Comparison of ENCODE assay signal across 9 mouse cellular contexts in the genomic region with DNA sequence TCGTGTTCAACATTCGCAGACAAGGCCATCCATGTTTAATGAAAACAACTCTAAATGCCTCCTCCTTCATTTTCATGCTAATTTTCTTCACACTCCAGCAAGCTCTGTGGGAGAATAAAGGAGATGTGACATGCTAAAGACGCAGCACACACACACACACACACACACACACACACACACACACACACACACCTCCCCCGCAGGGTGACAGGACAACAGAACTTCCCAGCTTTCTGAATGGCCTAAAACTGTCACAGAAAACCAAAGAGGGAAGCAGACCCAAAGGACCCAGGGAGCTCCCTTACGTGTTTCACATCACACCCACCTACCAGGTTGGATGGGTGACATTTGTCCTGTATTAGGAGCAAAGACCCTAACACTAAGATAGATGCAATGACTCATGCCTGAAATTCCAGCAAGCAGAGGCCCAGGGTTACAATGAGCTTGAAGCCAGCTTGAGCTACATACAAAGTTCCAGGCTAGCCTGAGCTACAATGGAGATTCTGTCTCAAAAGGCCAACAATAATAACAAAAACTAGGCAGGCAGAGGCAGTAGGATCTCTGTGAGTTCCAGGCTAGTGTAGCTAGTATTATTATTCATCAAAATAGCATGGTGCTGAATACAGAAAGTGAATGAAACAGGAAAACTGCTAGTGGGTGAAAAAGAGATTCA. TPM values are rescaled to one million over a fixed set of nuclear protein-coding genes. Genes with fewer than 3 reads are reported as not detected.
DNase-seq lines count a peak whose midpoint lies in the region; ATAC-seq and TF ChIP-seq lines count a peak whose summit lies in the region.
"Had no signal": no experiment of that assay in that cellular context is flagged by ENCODE, and none has a peak within 500 bp of the region (broad histone marks: within the 10 kb centered on the region; RNA-seq: fewer than 3 reads in every experiment).

No protein-coding gene starts in this region.

- H3K9ac ChIP-seq in forebrain, postnatal 0 days = no peak overlapping the region
- no peak overlapping the region for H3K9ac ChIP-seq in hindbrain, embryonic 11.5 days (ENCODE audit: low read depth, low read length)
- no peak overlapping the region for H3K9ac ChIP-seq in neural tube, embryonic 15.5 days (replicated peaks)
- H3K9ac ChIP-seq: limb, embryonic 12.5 days had no signal

- no peak for ATAC-seq in forebrain, postnatal 0 days
- no peak for ATAC-seq in megakaryocyte, adult 5-6 weeks (ENCODE audit: poor library complexity, severe bottlenecking)
- ATAC-seq in hindbrain, embryonic 11.5 days (ENCODE audit: low FRiP score) = peak; percentile 59
- ATAC-seq in neural tube, embryonic 15.5 days (ENCODE audit: low FRiP score) = no peak

- peaks cover 24% of the 10 kb centered on the region for H3K27me3 ChIP-seq in forebrain, embryonic 10.5 days (ENCODE audit: poor library complexity, severe bottlenecking)
- no peaks in the 10 kb centered on the region for H3K27me3 ChIP-seq in forebrain, postnatal 0 days (ENCODE audit: insufficient read depth, low read length)
- peaks cover 2% of the 10 kb centered on the region for H3K27me3 ChIP-seq in megakaryocyte, embryonic 14.5 days (replicated peaks)
- no peaks in the 10 kb centered on the region for H3K27me3 ChIP-seq in hindbrain, embryonic 11.5 days (ENCODE audit: control insufficient read depth, insufficient read depth, low read length)
- H3K27me3 ChIP-seq in neural tube, embryonic 15.5 days (replicated peaks) = no peaks in the 10 kb centered on the region
- H3K27me3 ChIP-seq: limb, embryonic 12.5 days had no signal

- no peaks in the 10 kb centered on the region for H3K36me3 ChIP-seq in forebrain, embryonic 10.5 days (replicated peaks)
- no peaks in the 10 kb centered on the region for H3K36me3 ChIP-seq in forebrain, postnatal 0 days (ENCODE audit: insufficient read depth)
- H3K36me3 ChIP-seq in megakaryocyte, embryonic 14.5 days (replicated peaks; ENCODE audit: low read length) = no peaks in the 10 kb centered on the region
- no peaks in the 10 kb centered on the region; the same call in 1 of the 2 replicates for H3K36me3 ChIP-seq in hindbrain, embryonic 11.5 days (ENCODE audit: control insufficient read depth, insufficient read depth, low read length)
- H3K36me3 ChIP-seq in neural tube, embryonic 15.5 days = no peaks in the 10 kb centered on the region
- H3K36me3 ChIP-seq: limb, embryonic 12.5 days had no signal

- no peak overlapping the region for H3K4me3 ChIP-seq in forebrain, embryonic 10.5 days
- no peak overlapping the region for H3K4me3 ChIP-seq in forebrain, postnatal 0 days (ENCODE audit: low read depth, low read length)
- peak overlapping the region; percentile 88 for H3K4me3 ChIP-seq in megakaryocyte, embryonic 14.5 days (replicated peaks)
- H3K4me3 ChIP-seq in hindbrain, embryonic 11.5 days (ENCODE audit: low read depth, low read length) = no peak overlapping the region
- no peak overlapping the region for H3K4me3 ChIP-seq in neural tube, embryonic 15.5 days (replicated peaks)
- H3K4me3 ChIP-seq: limb, embryonic 12.5 days had no signal

- no peaks in the 10 kb centered on the region for H3K9me3 ChIP-seq in forebrain, embryonic 10.5 days
- H3K9me3 ChIP-seq in forebrain, postnatal 0 days (ENCODE audit: low read length) = no peaks in the 10 kb centered on the region
- no peaks in the 10 kb centered on the region for H3K9me3 ChIP-seq in megakaryocyte, embryonic 14.5 days
- no peaks in the 10 kb centered on the region for H3K9me3 ChIP-seq in hindbrain, embryonic 11.5 days (ENCODE audit: control insufficient read depth, low read length)
- H3K9me3 ChIP-seq in neural tube, embryonic 15.5 days (replicated peaks) = no peaks in the 10 kb centered on the region
- H3K9me3 ChIP-seq: limb, embryonic 12.5 days had no signal

- TF ChIP-seq CTCF in forebrain, postnatal 0 days (IDR thresholded peaks at IDR 0.05; ENCODE audit: low read depth) = no peak

- 53% methylated on average over 5 of the region's 5 CpGs for WGBS in forebrain, embryonic 10.5 days
- WGBS in forebrain, postnatal 0 days = 23% methylated on average over 5 of the region's 5 CpGs
- 31% methylated on average over 5 of the region's 5 CpGs for WGBS in hindbrain, embryonic 11.5 days
- WGBS in neural tube, embryonic 15.5 days = 24% methylated on average over 5 of the region's 5 CpGs

- 0 out of 2 replicates have a peak overlapping the region, but pooled peaks have one; percentile 1 for H3K27ac ChIP-seq in forebrain, embryonic 10.5 days
- no peak overlapping the region for H3K27ac ChIP-seq in forebrain, postnatal 0 days (ENCODE audit: low read depth, low read length)
- peak overlapping the region; percentile 58 for H3K27ac ChIP-seq in hindbrain, embryonic 11.5 days (ENCODE audit: low read depth, low read length)
- 0 out of 2 replicates have a peak overlapping the region, but pooled peaks have one; percentile 2 for H3K27ac ChIP-seq in neural tube, embryonic 15.5 days (replicated peaks)
- H3K27ac ChIP-seq: limb, embryonic 12.5 days had no signal

- no peak overlapping the region for H3K4me2 ChIP-seq in forebrain, postnatal 0 days (ENCODE audit: low read depth)
- H3K4me2 ChIP-seq in hindbrain, embryonic 11.5 days (replicated peaks; ENCODE audit: low read depth, low read length) = no peak overlapping the region
- no peak overlapping the region; the same call in 1 of the 2 replicates for H3K4me2 ChIP-seq in neural tube, embryonic 15.5 days
- H3K4me2 ChIP-seq: limb, embryonic 12.5 days had no signal

- H3K4me1 ChIP-seq in forebrain, embryonic 10.5 days = peaks cover 73% of the 10 kb centered on the region
- H3K4me1 ChIP-seq in forebrain, postnatal 0 days (ENCODE audit: insufficient read depth) = peaks cover 9% of the 10 kb centered on the region; the same call in 1 of the 2 replicates
- peaks cover 80% of the 10 kb centered on the region for H3K4me1 ChIP-seq in megakaryocyte, embryonic 14.5 days
- H3K4me1 ChIP-seq in hindbrain, embryonic 11.5 days (replicated peaks; ENCODE audit: control insufficient read depth, insufficient read depth, low read length) = peaks cover 33% of the 10 kb centered on the region
- H3K4me1 ChIP-seq in neural tube, embryonic 15.5 days = peaks cover 83% of the 10 kb centered on the region

- no peak for DNase-seq in forebrain, embryonic 10.5 days (ENCODE audit: extremely low spot score, low spot score)
- no peak for DNase-seq in forebrain, postnatal 0 days
- DNase-seq in hindbrain, embryonic 11.5 days (ENCODE audit: low spot score) = peak; percentile 68
- no peak for DNase-seq in gastrocnemius, postnatal 4 days (ENCODE audit: low spot score in 2 of 2)
- no peak for DNase-seq in adrenal gland, postnatal 36 days

RNA-seq across cellular contexts. Expression of a gene that starts 5.5 kb away (rescaled TPM):
- 5.9 and 6.3 TPM in 2 replicates for polyA plus RNA-seq in forebrain, embryonic 10.5 days (2016; fragmentation: Nextera tagmentation; extraction: Ambion mirVana)
- total RNA-seq in forebrain, postnatal 0 days (2014; rRNA removed) = 6.2 and 6.4 TPM in 2 replicates
- 5.9 and 9.5 TPM in 2 replicates for polyA plus RNA-seq in forebrain, postnatal 0 days (2015; fragmentation: Nextera tagmentation; extraction: Ambion mirVana)
- 0.09 TPM in 1 of 2 replicates, not detected in the other for polyA plus RNA-seq in megakaryocyte, embryonic 14.5 days (2012; ENCODE audit: insufficient read depth, low replicate concordance)
- 2.0 and 3.0 TPM in 2 replicates for total RNA-seq in megakaryocyte, adult 5-6 weeks (2015)
- total RNA-seq in megakaryocyte, adult 5-6 weeks (2017) = 0.62 and 0.77 TPM in 2 replicates
- 10.4 and 11.4 TPM in 2 replicates for polyA plus RNA-seq in hindbrain, embryonic 11.5 days (2014; fragmentation: Nextera tagmentation; extraction: Ambion mirVana)
- 12.0 TPM in 2 replicates for polyA plus RNA-seq in neural tube, embryonic 15.5 days (2015; fragmentation: Nextera tagmentation; extraction: Ambion mirVana)
- 1 to 10 TPM; 8.2 to 8.7 TPM for total RNA-seq in gastrocnemius, postnatal 4 days (2021)
- 1 to 10 TPM; 5.9 to 7.4 TPM for total RNA-seq in adrenal gland, postnatal 36 days (2021)

RNA-seq across cellular contexts. Expression of a gene that starts 56.5 kb away (rescaled TPM):
- 7.7 and 8.0 TPM in 2 replicates for polyA plus RNA-seq in forebrain, embryonic 10.5 days (2016; fragmentation: Nextera tagmentation; extraction: Ambion mirVana)
- total RNA-seq in forebrain, postnatal 0 days (2014; rRNA removed) = 15.6 and 24.9 TPM in 2 replicates
- 5.7 and 7.0 TPM in 2 replicates for polyA plus RNA-seq in forebrain, postnatal 0 days (2015; fragmentation: Nextera tagmentation; extraction: Ambion mirVana)
- polyA plus RNA-seq in megakaryocyte, embryonic 14.5 days (2012; ENCODE audit: insufficient read depth, low replicate concordance) = 0.70 and 0.71 TPM in 2 replicates
- total RNA-seq in megakaryocyte, adult 5-6 weeks (2015) = 38.8 and 39.7 TPM in 2 replicates
- total RNA-seq in megakaryocyte, adult 5-6 weeks (2017) = 60.1 and 67.5 TPM in 2 replicates
- polyA plus RNA-seq in hindbrain, embryonic 11.5 days (2014; fragmentation: Nextera tagmentation; extraction: Ambion mirVana) = 12.1 and 17.9 TPM in 2 replicates
- 14.1 and 14.6 TPM in 2 replicates for polyA plus RNA-seq in neural tube, embryonic 15.5 days (2015; fragmentation: Nextera tagmentation; extraction: Ambion mirVana)
- total RNA-seq in gastrocnemius, postnatal 4 days (2021) = 10 to 100 TPM; 10.8 to 12.8 TPM
- 10 to 100 TPM; 13.8 to 14.5 TPM for total RNA-seq in adrenal gland, postnatal 36 days (2021)

RNA-seq across cellular contexts. Expression of a gene that starts 57.6 kb away (rescaled TPM):
- 7.1 and 8.4 TPM in 2 replicates for polyA plus RNA-seq in forebrain, embryonic 10.5 days (2016; fragmentation: Nextera tagmentation; extraction: Ambion mirVana)
- 7.5 and 8.9 TPM in 2 replicates for total RNA-seq in forebrain, postnatal 0 days (2014; rRNA removed)
- 4.3 and 5.4 TPM in 2 replicates for polyA plus RNA-seq in forebrain, postnatal 0 days (2015; fragmentation: Nextera tagmentation; extraction: Ambion mirVana)
- polyA plus RNA-seq in megakaryocyte, embryonic 14.5 days (2012; ENCODE audit: insufficient read depth, low replicate concordance) = not detected in 2 replicates
- 12.0 and 13.3 TPM in 2 replicates for total RNA-seq in megakaryocyte, adult 5-6 weeks (2015)
- total RNA-seq in megakaryocyte, adult 5-6 weeks (2017) = 16.9 and 22.1 TPM in 2 replicates
- 10.2 and 11.5 TPM in 2 replicates for polyA plus RNA-seq in hindbrain, embryonic 11.5 days (2014; fragmentation: Nextera tagmentation; extraction: Ambion mirVana)
- polyA plus RNA-seq in neural tube, embryonic 15.5 days (2015; fragmentation: Nextera tagmentation; extraction: Ambion mirVana) = 9.6 and 10.2 TPM in 2 replicates
- 1 to 10 TPM; 6.9 to 7.2 TPM for total RNA-seq in gastrocnemius, postnatal 4 days (2021)
- total RNA-seq in adrenal gland, postnatal 36 days (2021) = 1 to 10 TPM; 6.3 to 8.8 TPM
